Mouse (Mus musculus) stomach, embryonic 15.5 days (tissue): ENCODE measurements around the gene Ptbp3. TPM values are rescaled to one million over a fixed set of nuclear protein-coding genes. Genes with fewer than 3 reads are reported as not detected.
A peak's percentile ranks its signal among the peaks of the same experiment; 100 is the strongest.

Experiments used
- ATAC-seq: fragments of 200-750 bp; cut with Nextera tagmentation; 2 replicates; pipeline ENCODE4 v1.8.0; 2017; ENCODE audit warnings: low read depth, moderate number of reproducible peaks, moderate TSS enrichment; ENCODE audit not compliant: insufficient read depth, low FRiP score
- H3K27ac ChIP-seq: fragments of 300-500 bp; sonication (generic); 2 replicates; pipeline ENCODE4 v1.5.1; 2015; ENCODE audit warnings: mild to moderate bottlenecking, inconsistent platforms
- H3K27me3 ChIP-seq: fragments of 300-500 bp; sonication (generic); replicated peaks from 2 replicates; pipeline ENCODE4 v1.6.1; 2015; ENCODE audit warnings: inconsistent platforms
- H3K36me3 ChIP-seq: fragments of 300-500 bp; sonication (generic); 2 replicates; pipeline ENCODE4 v1.6.1; 2015; ENCODE audit warnings: inconsistent platforms
- H3K4me1 ChIP-seq: fragments of 300-500 bp; sonication (generic); 2 replicates; pipeline ENCODE4 v1.6.1; 2015; ENCODE audit warnings: inconsistent platforms
- H3K4me2 ChIP-seq: fragments of 300-500 bp; sonication (generic); 2 replicates; pipeline ENCODE4 v1.6.1; 2015; ENCODE audit warnings: mild to moderate bottlenecking, inconsistent platforms
- H3K4me3 ChIP-seq: fragments of 300-500 bp; sonication (generic); replicated peaks from 2 replicates; pipeline ENCODE4 v1.5.1; 2015; ENCODE audit warnings: inconsistent platforms
- H3K9ac ChIP-seq: fragments of 300-500 bp; sonication (generic); 2 replicates; pipeline ENCODE4 v1.6.1; 2015; ENCODE audit warnings: inconsistent platforms
- H3K9me3 ChIP-seq: fragments of 300-500 bp; sonication (generic); 2 replicates; pipeline ENCODE4 v1.6.1; 2016; ENCODE audit warnings: inconsistent platforms
- WGBS: fragments of 180-500 bp; shearing (Covaris S2); methylation state at CpG from one replicate; pipeline ENCODE4 v1.1.7; 2015; 5-methylcytosine and 5-hydroxymethylcytosine counted together
- polyA plus RNA-seq: library from polyadenylated mRNA; unstranded; fragments of >200 nt; fragmentation: Nextera tagmentation; extraction: Ambion mirVana; gene quantifications from 2 replicates; pipeline ENCODE4 v1.2.1, GENCODE M21; 2015

The Ptbp3 gene
- polyA plus RNA-seq: 50.7 and 55.3 TPM in 2 replicates

- Histone ChIP-seq H3K9me3 (no peaks in the 10 kb centered on the region), H3K36me3 (no peaks in the 10 kb centered on the region), H3K4me3 (peak within 1 kb of the TSS; percentile 98), H3K27ac (peak within 1 kb of the TSS; percentile 98), H3K9ac (peak within 1 kb of the TSS; percentile 98), H3K4me1 (peaks cover 4% of the 10 kb centered on the region; the same call in 1 of the 2 replicates), H3K4me2 (peak within 1 kb of the TSS; percentile 87), H3K27me3 (no peaks in the 10 kb centered on the region)
- ATAC-seq: peak; percentile 90
- under 1% methylated on average over 68 of the region's 83 CpGs for WGBS
Measured at GRCm38 (mm10) chr4:59549175-59549976, at the start of gene Ptbp3. TSS of gene Ptbp3 (minus strand) at chr4:59549364.

- Histone ChIP-seq H3K27ac (no peak overlapping the region), H3K4me1 (no peaks in the 10 kb centered on the region), H3K9ac (no peak overlapping the region), H3K36me3 (no peaks in the 10 kb centered on the region), H3K9me3 (no peaks in the 10 kb centered on the region), H3K27me3 (no peaks in the 10 kb centered on the region), H3K4me2 (no peak overlapping the region), H3K4me3 (no peak overlapping the region)
- WGBS: 84% methylated on average over 2 of the region's 2 CpGs
- ATAC-seq: no peak
Measured at GRCm38 (mm10) chr4:59596556-59596955, 47.4 kb upstream of the Ptbp3 start.

GRCm38 (mm10) chr4:59594614-59595013, 45.5 kb upstream of the Ptbp3 start:
- Histone ChIP-seq H3K4me2 (no peak overlapping the region), H3K9me3 (no peaks in the 10 kb centered on the region), H3K4me3 (no peak overlapping the region), H3K36me3 (no peaks in the 10 kb centered on the region), H3K27ac (no peak overlapping the region), H3K4me1 (no peaks in the 10 kb centered on the region), H3K9ac (no peak overlapping the region), H3K27me3 (no peaks in the 10 kb centered on the region)
- 68% methylated on average over 2 of the region's 2 CpGs for WGBS
- ATAC-seq: no peak

- Histone ChIP-seq H3K9ac (no peak overlapping the region), H3K27ac (no peak overlapping the region)
- WGBS: 95% methylated on average over 1 of the region's 1 CpGs
Measured at GRCm38 (mm10) chr4:59587872-59588226, 38.7 kb upstream of the Ptbp3 start.

GRCm38 (mm10) chr4:59587215-59587871, 38.2 kb upstream of the Ptbp3 start:
- 69% methylated on average over 2 of the region's 2 CpGs for WGBS
- no peak overlapping the region for H3K9ac ChIP-seq
- no peak overlapping the region for H3K27ac ChIP-seq
- no peaks in the 10 kb centered on the region for H3K4me1 ChIP-seq
- ATAC-seq: no peak
- no peak overlapping the region for H3K4me2 ChIP-seq
- no peaks in the 10 kb centered on the region for H3K27me3 ChIP-seq
- no peak overlapping the region for H3K4me3 ChIP-seq
- H3K9me3 ChIP-seq: no peaks in the 10 kb centered on the region
- H3K36me3 ChIP-seq: no peaks in the 10 kb centered on the region

More at GRCm38 (mm10) chr4:59587872-59588226, 38.7 kb upstream of the Ptbp3 start:
- no peaks in the 10 kb centered on the region for H3K27me3 ChIP-seq
- ATAC-seq: no peak
- H3K9me3 ChIP-seq: no peaks in the 10 kb centered on the region
- H3K4me2 ChIP-seq: no peak overlapping the region
- H3K4me1 ChIP-seq: no peaks in the 10 kb centered on the region
- H3K4me3 ChIP-seq: no peak overlapping the region
- no peaks in the 10 kb centered on the region for H3K36me3 ChIP-seq

GRCm38 (mm10) chr4:59585097-59585496, 35.9 kb upstream of the Ptbp3 start:
- Histone ChIP-seq H3K4me2 (no peak overlapping the region), H3K4me3 (no peak overlapping the region), H3K27me3 (no peaks in the 10 kb centered on the region), H3K9ac (no peak overlapping the region), H3K27ac (no peak overlapping the region), H3K9me3 (no peaks in the 10 kb centered on the region), H3K4me1 (peaks cover 8% of the 10 kb centered on the region), H3K36me3 (no peaks in the 10 kb centered on the region)
- ATAC-seq: no peak
- WGBS: 81% methylated on average over 5 of the region's 5 CpGs

- Histone ChIP-seq H3K9me3 (no peaks in the 10 kb centered on the region), H3K4me3 (peak overlapping the region; percentile 82), H3K36me3 (no peaks in the 10 kb centered on the region), H3K27ac (no peak overlapping the region), H3K4me1 (peaks cover 9% of the 10 kb centered on the region), H3K9ac (no peak overlapping the region), H3K27me3 (no peaks in the 10 kb centered on the region), H3K4me2 (peak overlapping the region; percentile 83)
- 15% methylated on average over 6 of the region's 6 CpGs for WGBS
- ATAC-seq: no peak
Measured at GRCm38 (mm10) chr4:59582186-59582585, 33.0 kb upstream of the Ptbp3 start.

- peaks cover 9% of the 10 kb centered on the region for H3K4me1 ChIP-seq
- H3K9ac ChIP-seq: peak within 1 kb of the TSS; percentile 65; the same call in 1 of the 2 replicates
- peak within 1 kb of the TSS; percentile 83 for H3K4me2 ChIP-seq
- H3K9me3 ChIP-seq: no peaks in the 10 kb centered on the region
- peak within 1 kb of the TSS; percentile 87 for H3K27ac ChIP-seq
- no peaks in the 10 kb centered on the region for H3K36me3 ChIP-seq
- ATAC-seq: peak; percentile 97
- H3K4me3 ChIP-seq: peak within 1 kb of the TSS; percentile 82
- H3K27me3 ChIP-seq: no peaks in the 10 kb centered on the region
- under 1% methylated on average over 61 of the region's 61 CpGs for WGBS
Measured at GRCm38 (mm10) chr4:59581314-59582185, 32.4 kb upstream of the Ptbp3 start, which contains the start of gene Hsdl2. TSS of gene Hsdl2 (plus strand) at chr4:59581563.

GRCm38 (mm10) chr4:59580495-59581281, 31.5 kb upstream of the Ptbp3 start:
- ATAC-seq: no peak
- Histone ChIP-seq H3K4me3 (peak overlapping the region; percentile 82), H3K9me3 (no peaks in the 10 kb centered on the region), H3K4me1 (peaks cover 9% of the 10 kb centered on the region), H3K9ac (peak overlapping the region; percentile 59; the same call in 1 of the 2 replicates), H3K4me2 (peak overlapping the region; percentile 83), H3K27me3 (no peaks in the 10 kb centered on the region), H3K27ac (peak overlapping the region; percentile 87), H3K36me3 (no peaks in the 10 kb centered on the region)
- under 1% methylated on average over 23 of the region's 23 CpGs for WGBS

- Histone ChIP-seq H3K4me2 (no peak overlapping the region), H3K36me3 (no peaks in the 10 kb centered on the region), H3K4me1 (peaks cover 4% of the 10 kb centered on the region), H3K9ac (no peak overlapping the region), H3K4me3 (no peak overlapping the region), H3K27me3 (no peaks in the 10 kb centered on the region), H3K27ac (no peak overlapping the region), H3K9me3 (no peaks in the 10 kb centered on the region)
- 78% methylated on average over 11 of the region's 11 CpGs for WGBS
- ATAC-seq: no peak
Measured at GRCm38 (mm10) chr4:59575184-59575958, 26.2 kb upstream of the Ptbp3 start.
